Mouse (Mus musculus) right cerebral cortex, adult 2 months (tissue): ENCODE measurements around the gene Endog.
"Not testable (repeated sequence)": the region's sequence is repeated elsewhere in the genome, so short reads cannot be mapped to it uniquely, and the experiment has no call there.

Source experiments
- DNase-seq, 2 experiments: peaks; one replicate each; pipeline ENCODE4 v3.0.0; 2021 to 2022; ENCODE audit warnings: low spot score in 2 of 2

Endog gene

DNA sequence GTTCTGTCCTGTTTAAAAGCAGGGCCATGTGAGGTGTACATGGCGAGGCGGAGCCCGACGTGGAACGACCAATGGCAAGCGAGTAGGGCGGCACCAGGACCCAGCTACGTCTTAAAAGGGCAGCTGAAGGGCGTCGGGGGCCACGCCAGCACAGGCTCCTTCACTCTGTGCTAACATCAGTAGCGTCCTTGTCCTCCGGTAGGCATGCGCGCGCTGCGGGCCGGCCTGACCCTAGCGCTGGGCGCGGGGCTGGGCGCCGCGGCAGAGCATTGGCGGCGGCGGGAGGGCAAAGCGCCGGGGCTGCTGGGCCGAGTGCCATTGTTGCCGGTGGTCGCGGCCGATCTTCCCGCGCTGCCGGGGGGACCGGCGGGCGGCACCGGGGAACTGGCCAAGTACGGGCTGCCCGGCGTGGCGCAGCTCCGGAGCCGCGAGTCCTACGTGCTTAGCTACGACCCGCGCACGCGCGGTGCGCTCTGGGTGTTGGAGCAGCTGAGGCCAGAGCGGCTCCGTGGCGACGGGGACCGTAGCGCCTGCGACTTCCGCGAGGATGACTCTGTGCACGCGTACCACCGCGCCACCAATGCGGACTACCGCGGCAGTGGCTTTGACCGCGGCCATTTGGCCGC lies at the start of gene Endog:
TSS of gene Endog (plus strand) at position 123 of the 626 bp plus-strand sequence.
- DNase-seq: peak; percentile 86 to 89

GRCm38 (mm10) chr2:30122766-30123165 lies 48.5 kb upstream of the Endog start:
- DNase-seq: peak in 1 of 2 experiments; percentile 34

- no peak for DNase-seq
Measured at GRCm38 (mm10) chr2:30123729-30124471, 47.4 kb upstream of the Endog start.

GRCm38 (mm10) chr2:30124472-30125274 lies 46.6 kb upstream of the Endog start, which contains the start of gene Zer1:
Zer1 (minus strand) TSS chr2:30124585.
- peak; percentile 93 to 97 for DNase-seq

GRCm38 (mm10) chr2:30128789-30129188 lies 42.5 kb upstream of the Endog start:
- DNase-seq: peak in 1 of 2 experiments; percentile 42

DNA sequence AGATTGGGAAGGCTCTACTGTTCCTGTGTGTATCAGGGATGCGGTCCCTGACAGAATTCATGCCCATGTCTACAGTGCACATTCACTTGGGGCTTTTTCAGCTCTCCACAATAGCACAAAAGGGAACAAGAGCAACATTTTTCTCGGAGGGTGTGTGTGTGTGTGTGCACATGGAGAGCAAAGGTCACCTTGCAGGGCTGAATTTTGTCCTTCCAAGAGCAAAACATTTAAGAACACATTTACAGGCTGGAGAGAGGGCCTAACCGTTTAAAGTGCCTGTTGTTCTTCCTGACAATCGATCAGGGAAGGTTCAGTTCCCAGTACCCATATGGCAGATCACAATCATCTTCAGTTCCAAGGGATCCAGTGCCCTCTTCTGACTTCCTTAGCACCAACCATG lies 41.1 kb upstream of the Endog start:
- DNase-seq: no peak

DNA sequence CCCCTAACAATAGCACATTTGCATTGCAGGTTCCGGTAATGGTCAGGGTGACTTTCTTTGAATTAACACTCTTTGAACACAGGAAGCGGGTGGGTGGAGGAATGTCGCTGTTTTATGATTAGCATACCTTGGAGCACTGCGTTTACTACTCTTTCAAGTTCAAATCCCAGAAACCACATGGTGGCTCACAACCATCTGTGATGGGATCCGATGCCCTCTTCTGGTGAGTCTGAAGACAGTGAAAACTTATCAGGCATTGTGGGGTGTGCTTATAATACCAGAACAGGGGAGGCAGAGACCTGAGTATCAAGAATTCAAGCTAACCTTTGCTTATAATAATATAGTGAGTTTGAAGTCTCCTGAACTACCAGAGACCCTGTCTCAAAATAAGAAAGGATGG lies 40.1 kb upstream of the Endog start:
- DNase-seq: not testable (repeated sequence)

DNA sequence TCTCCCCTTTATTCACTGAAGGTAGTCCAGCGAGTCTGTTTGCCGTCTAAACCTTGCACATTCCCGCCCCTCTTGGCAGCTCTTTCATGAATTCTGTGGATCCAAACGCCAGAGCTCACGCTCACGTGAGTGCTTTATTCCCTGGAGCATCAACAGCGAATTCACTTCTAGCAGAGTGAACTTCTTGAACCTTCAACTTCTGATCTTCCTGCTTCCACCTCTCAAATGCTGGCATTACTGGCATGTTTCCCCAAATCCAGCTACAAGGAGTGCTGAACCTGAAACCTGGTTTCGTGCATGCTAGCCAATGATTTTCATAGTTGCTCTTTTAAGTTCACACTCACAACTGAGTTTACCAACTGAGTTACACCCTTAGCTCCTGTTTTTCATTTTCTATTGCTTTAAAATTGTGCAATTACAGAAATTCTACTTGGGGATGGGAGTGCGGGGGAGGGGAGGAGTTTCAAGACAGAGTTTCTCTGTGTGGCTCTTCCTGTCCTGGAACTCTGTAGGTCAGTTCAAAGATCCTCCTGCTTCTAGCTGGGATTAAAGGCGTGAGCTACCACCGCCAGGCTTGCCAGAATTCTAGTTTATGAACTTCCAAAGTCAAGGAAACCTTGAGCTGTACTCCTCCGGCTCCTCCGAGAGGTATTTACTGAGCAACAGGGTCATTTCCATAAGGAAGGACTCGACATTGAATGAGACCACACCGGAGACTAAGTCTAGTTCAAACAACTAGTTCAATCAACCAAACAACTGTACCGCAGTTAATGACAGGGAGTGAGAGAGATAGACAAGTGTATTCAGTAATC lies 38.3 kb upstream of the Endog start:
- no peak for DNase-seq

GRCm38 (mm10) chr2:30133613-30134377 lies 37.5 kb upstream of the Endog start, which contains the start of gene Tbc1d13:
Tbc1d13 (plus strand) TSS chr2:30133746.
- DNase-seq: peak; percentile 98 to 99

DNA sequence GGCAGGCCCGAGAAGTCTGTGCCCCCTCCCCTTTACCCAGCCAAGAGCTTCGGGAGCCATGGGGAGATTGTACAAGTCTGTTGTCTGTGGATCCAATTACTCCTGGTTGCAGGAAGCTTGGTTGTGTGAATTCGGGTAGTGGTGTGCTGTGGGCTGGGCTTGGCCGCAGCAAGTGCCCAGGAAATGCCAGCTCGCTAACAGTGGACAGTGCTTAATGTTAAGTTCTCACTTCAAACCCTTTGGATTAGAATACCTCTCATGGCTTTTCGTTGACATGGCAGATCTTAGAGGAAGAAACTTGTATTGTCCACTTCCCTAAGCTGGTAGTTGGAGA lies 36.9 kb upstream of the Endog start:
- DNase-seq: peak in 1 of 2 experiments; percentile 6

GRCm38 (mm10) chr2:30134928-30135620 lies 36.2 kb upstream of the Endog start:
- no peak for DNase-seq

DNA sequence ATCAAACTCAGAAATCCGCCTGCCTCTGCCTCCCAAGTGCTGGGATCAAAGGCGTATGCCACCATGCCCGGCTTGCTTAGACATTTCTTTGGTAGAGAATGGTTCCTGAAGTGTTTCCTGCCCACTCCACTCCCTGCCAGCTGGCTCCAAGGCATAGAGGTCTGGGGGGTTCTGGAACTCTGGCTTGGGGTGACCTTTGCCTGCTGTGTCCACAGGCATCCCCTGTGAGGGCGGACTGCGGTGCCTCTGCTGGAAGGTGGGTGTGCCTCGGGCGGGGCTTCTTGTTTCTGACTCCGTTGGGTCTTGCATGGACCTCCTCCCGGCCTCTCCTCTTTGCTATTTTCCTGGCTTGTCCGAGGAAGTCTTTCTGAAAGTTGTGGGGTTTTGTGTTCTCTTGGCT lies 34.8 kb upstream of the Endog start:
- DNase-seq: no peak

- DNase-seq: not testable (repeated sequence)
Measured at GRCm38 (mm10) chr2:30140021-30140420, 31.3 kb upstream of the Endog start.

GRCm38 (mm10) chr2:30144436-30144835 lies 26.9 kb upstream of the Endog start:
- no peak for DNase-seq

- DNase-seq: no peak
Measured at GRCm38 (mm10) chr2:30147466-30147865, 23.8 kb upstream of the Endog start.

- DNase-seq: no peak
Measured at GRCm38 (mm10) chr2:30151840-30152239, 19.5 kb upstream of the Endog start.

- DNase-seq: no peak
Measured at GRCm38 (mm10) chr2:30152616-30153015, 18.7 kb upstream of the Endog start.

- DNase-seq: not testable (repeated sequence)
Measured at GRCm38 (mm10) chr2:30159871-30160270, 11.4 kb upstream of the Endog start.

GRCm38 (mm10) chr2:30161809-30162208 lies 9.5 kb upstream of the Endog start:
- DNase-seq: peak in 1 of 2 experiments; percentile 60

- no peak for DNase-seq
Measured at GRCm38 (mm10) chr2:30164340-30164932, 6.9 kb upstream of the Endog start.
